Mouse (Mus musculus) adrenal gland, adult 8-10 months (tissue): ENCODE measurements around the gene Ncam2. TPM values are rescaled to one million over a fixed set of nuclear protein-coding genes. Genes with fewer than 3 reads are reported as not detected.

Source experiments
- DNase-seq: peaks from one replicate; pipeline ENCODE4 v3.0.0; 2022
- total RNA-seq, 4 experiments: library from RNA; stranded (reverse); gene quantifications; 2 replicates each; pipeline ENCODE4 v1.2.4; 2022

Ncam2 gene
- total RNA-seq, 4 experiments from 2014 or later: 0.70 to 1.5 (median 1.2) TPM

DNA sequence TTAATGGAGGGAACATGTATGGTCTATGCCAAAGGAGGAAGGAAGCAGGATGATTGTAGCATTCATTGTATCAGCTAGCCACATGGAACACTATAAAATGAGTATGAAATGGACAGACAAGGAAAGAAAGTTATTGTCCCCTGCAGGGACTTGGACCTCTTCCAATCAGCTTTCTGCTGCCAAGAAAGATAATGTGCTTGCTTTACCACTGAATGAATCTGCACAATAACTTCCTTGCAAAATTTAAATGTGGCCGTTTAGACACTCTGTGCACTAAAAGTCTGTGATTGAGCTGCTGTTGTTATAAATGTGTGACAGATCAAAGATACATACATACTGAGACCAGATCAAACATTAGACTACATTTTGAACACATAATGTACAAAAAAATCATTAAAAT, 451.1 kb downstream of the Ncam2 start:
- no peak for DNase-seq

DNA sequence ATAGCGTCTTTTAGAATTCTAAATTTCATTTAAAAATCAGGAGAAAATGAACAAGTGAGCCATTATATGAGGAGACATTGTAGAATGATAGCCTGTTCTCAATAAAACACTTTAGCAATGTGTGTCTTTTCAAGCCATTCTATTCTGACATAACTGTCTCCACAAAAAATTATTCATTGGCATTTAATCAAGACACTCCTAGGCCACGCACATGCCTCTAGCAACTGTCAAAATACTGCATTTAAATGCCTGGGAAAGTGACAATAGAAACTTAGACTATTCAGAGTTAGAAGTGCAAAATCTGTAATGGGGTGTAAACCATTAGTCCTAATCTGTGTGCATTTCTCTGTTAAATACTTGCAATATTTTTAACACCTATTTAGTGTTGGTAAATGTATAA, 456.1 kb downstream of the Ncam2 start:
- no peak for DNase-seq

DNA sequence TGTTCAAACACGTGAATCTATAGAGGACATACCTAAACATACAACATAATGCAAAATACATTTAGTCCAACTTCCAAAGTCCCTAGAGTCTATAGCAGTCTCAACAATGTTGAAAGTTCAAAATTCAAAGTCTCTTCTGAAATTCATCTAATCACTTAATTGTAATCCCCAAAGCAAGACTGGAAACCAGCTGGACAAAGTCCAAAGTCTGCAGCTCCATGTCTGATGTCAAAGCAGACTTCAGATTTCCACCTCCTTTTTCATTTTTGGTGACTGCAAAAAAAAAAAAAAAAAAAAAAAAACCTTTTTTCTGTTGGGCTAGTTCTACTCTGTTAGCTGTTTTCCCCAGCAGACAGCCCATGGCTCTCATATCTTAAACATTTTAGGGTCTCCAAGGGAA, 473.4 kb downstream of the Ncam2 start:
- DNase-seq: no peak

DNA sequence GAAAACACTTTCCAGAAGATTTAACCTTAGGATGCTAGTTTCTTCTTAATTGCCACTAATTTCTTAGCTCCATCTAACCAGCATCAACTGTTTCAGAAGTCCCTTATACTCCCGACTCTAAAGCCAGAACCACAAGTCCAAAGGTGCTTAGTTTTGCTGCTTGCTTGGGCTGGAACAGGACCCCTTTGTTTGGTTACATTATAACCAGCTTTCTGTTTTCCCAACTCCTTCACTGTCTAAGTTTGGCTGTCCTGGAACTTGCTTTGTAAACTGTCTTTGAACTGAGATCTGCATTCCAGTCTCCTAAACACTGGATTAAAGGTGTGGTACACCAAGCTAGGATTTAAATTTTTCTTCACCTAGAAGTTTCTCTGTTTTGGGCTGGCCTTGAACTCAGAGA, 475.0 kb downstream of the Ncam2 start:
- DNase-seq: no peak
